Mouse (Mus musculus) common myeloid progenitor, adult 5-6 weeks (primary cell): ENCODE measurements around the gene Adipor2. TPM values are rescaled to one million over a fixed set of nuclear protein-coding genes. Genes with fewer than 3 reads are reported as not detected.
A peak's percentile ranks its signal among the peaks of the same experiment; 100 is the strongest.
"Not testable (repeated sequence)": the region's sequence is repeated elsewhere in the genome, so short reads cannot be mapped to it uniquely, and the experiment has no call there.

Experiments
- ATAC-seq: replicated peaks from 2 replicates; pipeline ENCODE4 v1.8.0; 2016; ENCODE audit warnings: low read depth, mild to moderate bottlenecking, moderate TSS enrichment, inconsistent platforms; ENCODE audit not compliant: poor library complexity, severe bottlenecking
- total RNA-seq: library from RNA; stranded (forward); fragments of 200-1000, 187-1606 nt; gene quantifications from 2 replicates; pipeline ENCODE4 v1.2.3, GENCODE M21; 2017

Gene Adipor2
- 93.7 and 111 TPM in 2 replicates for total RNA-seq

- peak; percentile 89 for ATAC-seq
These were observed at the start of gene Adipor2 for GRCm38 (mm10) chr6:119417354-119417753. TSS of gene Adipor2 (minus strand) at chr6:119417704.

- no peak for ATAC-seq
These were observed 48.7 kb upstream of the Adipor2 start for GRCm38 (mm10) chr6:119466161-119466560.

DNA sequence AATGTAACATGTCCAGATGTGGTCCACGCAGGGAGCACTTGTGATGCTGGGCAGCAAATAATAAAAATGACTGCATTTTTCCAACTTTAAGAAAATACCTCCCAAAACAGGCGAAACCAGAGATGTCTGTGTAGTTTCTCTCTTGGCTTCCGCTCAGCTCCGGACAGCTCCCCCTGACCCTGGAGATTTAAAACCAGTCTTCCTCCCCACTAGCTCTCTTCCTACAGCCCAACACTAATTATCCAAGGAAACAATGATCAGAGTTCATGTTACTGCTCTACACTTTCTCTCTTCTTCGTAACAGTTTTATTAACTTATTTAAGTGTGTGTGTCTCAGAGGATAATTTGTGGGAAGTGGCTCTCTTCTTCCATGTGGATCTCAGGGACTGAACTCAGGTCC lies 42.9 kb upstream of the Adipor2 start:
- ATAC-seq = no peak

DNA sequence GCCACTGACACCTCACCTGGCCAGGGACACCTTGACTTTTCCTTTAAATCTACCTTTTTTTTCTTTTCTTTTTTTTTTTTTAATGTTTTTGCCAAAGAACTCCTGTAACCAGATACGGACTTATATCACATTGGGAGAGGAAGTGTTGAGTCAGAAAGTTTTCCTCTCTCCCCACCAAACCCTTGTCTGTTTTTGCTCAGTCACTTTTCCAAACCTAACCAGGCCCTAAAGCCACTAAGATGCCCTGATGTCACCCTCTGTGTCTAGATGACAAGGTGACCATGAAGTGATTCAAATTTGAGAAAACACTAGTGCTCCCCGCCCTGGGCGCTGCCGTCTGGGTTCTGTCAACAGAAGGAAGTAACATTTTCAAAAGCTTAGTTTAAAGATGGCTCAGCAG lies 41.5 kb upstream of the Adipor2 start:
- ATAC-seq = 0 out of 2 replicates have a peak, but pooled peaks have one; percentile 22

GRCm38 (mm10) chr6:119458166-119458565 lies 40.7 kb upstream of the Adipor2 start:
- ATAC-seq = no peak

- no peak for ATAC-seq
These were observed 34.5 kb upstream of the Adipor2 start for GRCm38 (mm10) chr6:119451981-119452499.

- ATAC-seq = peak; percentile 88
These were observed 33.8 kb upstream of the Adipor2 start for GRCm38 (mm10) chr6:119450965-119451943.

DNA sequence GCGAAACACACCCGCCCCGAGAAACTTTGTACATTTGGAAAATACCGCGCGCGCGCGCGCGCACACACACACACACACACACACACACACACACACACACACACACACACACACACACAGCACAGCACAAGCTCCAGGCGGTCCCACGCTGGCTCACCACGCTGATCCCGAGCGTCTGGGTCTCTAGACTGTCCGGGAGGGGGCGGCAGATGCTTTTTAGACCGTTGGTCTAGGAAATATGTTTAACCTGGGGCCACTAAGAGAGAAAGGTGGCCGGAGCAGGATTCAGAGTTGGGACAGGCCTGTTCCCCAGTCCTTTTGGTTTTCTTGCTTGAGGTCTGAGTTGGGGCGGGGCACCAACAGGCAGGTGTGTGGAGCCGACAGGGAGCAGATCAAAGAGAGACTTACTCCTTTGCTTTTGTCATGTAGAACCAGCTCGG lies 31.6 kb upstream of the Adipor2 start:
- ATAC-seq = no peak

- no peak for ATAC-seq
These were observed 31.0 kb upstream of the Adipor2 start for GRCm38 (mm10) chr6:119448321-119449059.

DNA sequence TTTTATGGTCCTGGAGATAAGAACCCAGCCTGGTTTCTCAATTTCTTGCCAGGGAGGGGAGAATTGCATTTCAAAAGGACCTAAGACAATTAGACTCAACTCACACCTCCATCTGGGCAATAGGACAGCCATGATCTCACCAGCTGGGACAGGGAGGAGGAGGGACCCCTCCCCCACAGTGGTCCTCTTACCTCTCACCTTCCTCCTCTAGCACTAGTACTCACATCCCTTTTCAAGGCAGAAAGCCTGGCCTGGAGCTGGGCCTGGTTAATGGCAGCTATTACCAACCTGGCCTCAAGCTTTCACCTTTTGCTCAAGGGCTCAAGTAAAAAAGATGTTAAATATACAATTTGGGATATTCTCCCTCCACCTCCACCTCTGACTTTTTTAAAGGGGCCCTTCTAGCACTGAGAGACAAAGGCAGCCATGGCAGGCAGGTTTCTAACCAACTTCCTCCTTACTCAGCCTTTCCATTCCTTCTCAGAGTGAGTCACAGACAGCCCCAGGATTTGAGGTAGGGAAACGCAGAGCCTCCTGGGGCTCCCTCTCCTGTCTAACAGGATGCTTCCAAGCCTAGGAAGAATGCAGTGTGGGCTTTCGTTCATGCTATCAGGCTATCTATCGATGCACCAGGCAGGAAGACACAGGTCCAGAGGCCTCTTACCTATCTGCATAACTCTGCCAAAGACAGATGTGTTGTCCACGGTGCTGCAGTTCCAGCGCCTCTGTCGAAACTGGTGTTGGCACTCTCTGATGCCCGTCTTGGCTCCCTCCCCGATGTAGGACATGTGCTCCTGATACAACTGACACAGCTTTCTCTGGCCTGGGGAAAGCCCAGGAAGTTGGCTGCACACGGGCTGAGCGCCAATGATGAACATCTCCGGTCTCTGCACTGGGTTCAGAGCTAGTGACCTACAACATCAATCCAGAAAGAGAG lies 28.4 kb upstream of the Adipor2 start:
- ATAC-seq = no peak

- ATAC-seq = peak; percentile 87
These were observed 26.5 kb upstream of the Adipor2 start for GRCm38 (mm10) chr6:119443742-119444645.

GRCm38 (mm10) chr6:119442729-119443128 lies 25.2 kb upstream of the Adipor2 start:
- ATAC-seq = not testable (repeated sequence)

DNA sequence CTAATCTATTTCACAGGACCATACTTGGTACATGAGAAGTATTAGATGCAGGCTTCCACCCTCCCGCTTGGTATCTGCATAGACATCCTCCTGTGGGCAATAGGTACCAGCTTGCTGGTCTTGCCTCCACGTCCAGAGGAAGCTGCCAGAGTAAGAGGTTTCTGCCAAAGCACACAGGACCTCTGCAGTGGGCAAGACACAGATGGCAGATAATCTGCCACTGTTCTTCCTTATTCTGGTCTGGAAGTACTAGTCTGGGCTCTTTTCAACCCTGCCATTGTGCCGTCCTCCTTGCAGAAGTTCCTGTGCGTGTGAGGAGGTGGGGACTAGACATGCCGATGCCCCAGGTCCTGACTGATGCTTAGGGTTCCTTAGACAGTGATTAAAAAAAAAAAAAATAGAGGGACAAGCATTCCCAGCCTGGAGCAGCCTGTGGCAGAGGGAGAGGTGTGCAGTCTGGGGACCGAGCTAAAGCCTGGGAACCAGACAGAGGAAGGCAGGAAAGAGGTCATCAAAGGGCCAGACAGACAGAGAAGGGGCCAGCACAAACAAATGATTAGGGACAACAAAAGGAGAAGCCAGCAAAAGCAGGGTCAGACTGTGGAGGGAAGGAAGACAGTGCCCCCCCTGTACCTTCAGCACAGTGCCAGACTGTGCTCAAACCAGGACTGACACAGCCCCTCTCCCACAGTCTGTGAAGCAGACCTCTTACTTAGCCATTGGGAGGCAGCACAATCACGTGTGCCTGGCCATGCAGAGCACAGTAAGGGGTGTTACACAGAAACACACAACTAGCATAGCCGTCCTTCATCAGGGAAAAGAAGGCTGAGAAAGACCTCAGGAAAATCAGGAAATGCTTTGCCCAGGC lies 20.6 kb upstream of the Adipor2 start:
- ATAC-seq = peak; percentile 85

DNA sequence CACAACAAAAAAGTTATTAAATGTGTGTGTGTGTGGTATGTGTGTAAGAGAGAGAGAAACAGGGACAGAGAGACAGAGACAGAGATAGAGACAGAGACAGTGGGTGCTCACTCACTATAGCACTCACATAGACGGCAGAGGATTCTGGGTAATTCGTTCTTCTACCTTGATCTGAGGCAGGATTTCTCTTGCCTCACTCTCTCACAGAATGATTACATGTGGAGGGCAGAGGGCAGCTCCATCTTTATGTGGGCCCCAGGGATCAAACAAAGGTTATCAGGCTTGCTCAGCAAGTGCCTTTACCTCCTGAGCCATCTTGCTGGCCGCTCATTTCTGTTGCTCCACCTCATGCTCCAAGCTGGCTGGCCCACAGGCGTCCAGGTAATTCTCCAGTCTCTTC lies 16.9 kb upstream of the Adipor2 start:
- no peak for ATAC-seq

GRCm38 (mm10) chr6:119431751-119432324 lies 14.3 kb upstream of the Adipor2 start:
- ATAC-seq = no peak

DNA sequence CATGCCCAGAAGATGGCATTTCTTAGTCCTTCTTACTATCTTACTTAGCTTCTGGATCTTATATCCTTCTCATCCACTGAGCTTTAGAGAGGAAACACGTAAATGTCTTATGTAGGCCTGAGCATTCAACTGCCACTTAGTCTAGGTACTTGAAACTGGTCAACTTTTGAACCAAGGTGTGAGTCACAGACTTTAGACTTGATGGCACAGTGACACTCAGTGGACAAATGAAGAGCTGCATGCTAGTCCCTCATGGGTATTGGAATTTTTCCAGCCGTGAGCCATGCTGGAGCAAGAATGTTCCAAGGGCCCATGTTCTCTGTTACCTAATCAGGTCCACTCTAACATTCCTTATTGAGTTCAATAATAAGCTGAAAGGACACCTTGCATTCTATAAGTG lies 13.0 kb upstream of the Adipor2 start:
- peak; percentile 91 for ATAC-seq

- ATAC-seq = no peak
These were observed 11.8 kb upstream of the Adipor2 start for GRCm38 (mm10) chr6:119429311-119429710.
